Mouse (Mus musculus) limb, embryonic 11.5 days (tissue): ENCODE measurements around the gene Trmt10a. TPM values are rescaled to one million over a fixed set of nuclear protein-coding genes. Genes with fewer than 3 reads are reported as not detected.

ENCODE experiments used
- ATAC-seq: fragments of 200-750 bp; cut with Nextera tagmentation; 2 replicates; pipeline ENCODE4 v1.8.0; 2017; ENCODE audit warnings: low read depth; ENCODE audit not compliant: insufficient number of reproducible peaks, low FRiP score, low TSS enrichment
- DNase-seq: peaks from one replicate; pipeline ENCODE4 v3.0.0-alpha.2; 2015; ENCODE audit warnings: low spot score
- H3K27ac ChIP-seq: fragments of 300-500 bp; sonication (generic); replicated peaks from 2 replicates; pipeline ENCODE4 v1.5.1; 2014; ENCODE audit warnings: low read depth, mild to moderate bottlenecking, low read length
- H3K27me3 ChIP-seq: fragments of 300-500 bp; sonication (generic); 2 replicates; pipeline ENCODE4 v1.6.1; 2014; ENCODE audit warnings: mild to moderate bottlenecking, low read length, mixed read lengths; ENCODE audit not compliant: control insufficient read depth, insufficient read depth
- H3K36me3 ChIP-seq: fragments of 300-500 bp; sonication (generic); 2 replicates; pipeline ENCODE4 v1.6.1; 2014; ENCODE audit warnings: mild to moderate bottlenecking, low read length, moderate library complexity, mixed read lengths; ENCODE audit not compliant: control insufficient read depth, insufficient read depth
- H3K4me1 ChIP-seq: fragments of 300-500 bp; sonication (generic); 2 replicates; pipeline ENCODE4 v1.6.1; 2014; ENCODE audit warnings: low read length, mixed read lengths; ENCODE audit not compliant: control insufficient read depth, insufficient read depth
- H3K4me2 ChIP-seq: fragments of 300-500 bp; sonication (generic); 2 replicates; pipeline ENCODE4 v1.6.1; 2014; ENCODE audit warnings: low read depth, mild to moderate bottlenecking, moderate library complexity; ENCODE audit not compliant: severe bottlenecking
- H3K4me3 ChIP-seq: fragments of 300-500 bp; sonication (generic); 2 replicates; pipeline ENCODE4 v1.5.1; 2014; ENCODE audit warnings: low read depth, low read length
- H3K9ac ChIP-seq: fragments of 300-500 bp; sonication (generic); 2 replicates; pipeline ENCODE4 v1.6.1; 2014; ENCODE audit warnings: mild to moderate bottlenecking, low read length
- H3K9me3 ChIP-seq: fragments of 300-500 bp; sonication (generic); 2 replicates; pipeline ENCODE4 v1.6.1; 2016; ENCODE audit warnings: low read length; ENCODE audit not compliant: control insufficient read depth
- WGBS: fragments of 180-500 bp; shearing (Covaris S2); extraction: QIAGEN DNeasy Blood & Tissue Kit; methylation state at CpG from one replicate; pipeline ENCODE4 v1.1.7; 2014; 5-methylcytosine and 5-hydroxymethylcytosine counted together
- polyA plus RNA-seq: library from polyadenylated mRNA; unstranded; fragments of >200 nt; fragmentation: Nextera tagmentation; extraction: Ambion mirVana; gene quantifications from 2 replicates; pipeline ENCODE4 v1.2.1, GENCODE M21; 2014

Gene Trmt10a
- polyA plus RNA-seq, 1 experiment from 2014 or later = 18.0 TPM

- Histone ChIP-seq H3K9ac (no peak overlapping the region), H3K4me1 (no peaks in the 10 kb centered on the region), H3K27ac (no peak overlapping the region), H3K9me3 (no peaks in the 10 kb centered on the region), H3K27me3 (no peaks in the 10 kb centered on the region), H3K4me2 (no peak overlapping the region), H3K4me3 (no peak overlapping the region), H3K36me3 (no peaks in the 10 kb centered on the region)
- WGBS = 95% methylated on average over 10 of the region's 10 CpGs
- DNase-seq = no peak
- no peak for ATAC-seq
Measured at GRCm38 (mm10) chr3:138106887-138107286, 36.4 kb upstream of the Trmt10a start.

- Histone ChIP-seq H3K36me3 (no peaks in the 10 kb centered on the region), H3K27me3 (no peaks in the 10 kb centered on the region), H3K4me1 (no peaks in the 10 kb centered on the region), H3K4me2 (no peak overlapping the region), H3K27ac (no peak overlapping the region), H3K9me3 (no peaks in the 10 kb centered on the region), H3K4me3 (no peak overlapping the region), H3K9ac (no peak overlapping the region)
- WGBS = 91% methylated on average over 19 of the region's 19 CpGs
- ATAC-seq (peak; percentile 60; the same call in 1 of the 2 replicates), DNase-seq (no peak)
Measured at GRCm38 (mm10) chr3:138110910-138111782, 32.1 kb upstream of the Trmt10a start.

GRCm38 (mm10) chr3:138114106-138114505 lies 29.1 kb upstream of the Trmt10a start:
- Histone ChIP-seq H3K4me2 (no peak overlapping the region), H3K36me3 (no peaks in the 10 kb centered on the region), H3K4me1 (no peaks in the 10 kb centered on the region), H3K4me3 (no peak overlapping the region), H3K9me3 (no peaks in the 10 kb centered on the region), H3K9ac (no peak overlapping the region), H3K27me3 (no peaks in the 10 kb centered on the region), H3K27ac (no peak overlapping the region)
- 88% methylated on average over 17 of the region's 17 CpGs for WGBS
- ATAC-seq = no peak
- DNase-seq = no peak

- Histone ChIP-seq H3K9ac (no peak overlapping the region), H3K36me3 (no peaks in the 10 kb centered on the region), H3K27ac (no peak overlapping the region), H3K4me2 (no peak overlapping the region), H3K4me3 (no peak overlapping the region), H3K4me1 (no peaks in the 10 kb centered on the region), H3K9me3 (no peaks in the 10 kb centered on the region), H3K27me3 (no peaks in the 10 kb centered on the region)
- no peak for ATAC-seq
- 93% methylated on average over 4 of the region's 4 CpGs for WGBS
- no peak for DNase-seq
Measured at GRCm38 (mm10) chr3:138116871-138117270, 26.4 kb upstream of the Trmt10a start.

- Histone ChIP-seq H3K9me3 (no peaks in the 10 kb centered on the region), H3K4me3 (no peak overlapping the region), H3K36me3 (no peaks in the 10 kb centered on the region), H3K4me2 (no peak overlapping the region), H3K27me3 (no peaks in the 10 kb centered on the region), H3K4me1 (no peaks in the 10 kb centered on the region), H3K27ac (no peak overlapping the region), H3K9ac (no peak overlapping the region)
- no peak for DNase-seq
- no peak for ATAC-seq
- WGBS = 81% methylated on average over 6 of the region's 6 CpGs
Measured at GRCm38 (mm10) chr3:138118392-138118791, 24.9 kb upstream of the Trmt10a start.

GRCm38 (mm10) chr3:138118831-138119230 lies 24.4 kb upstream of the Trmt10a start:
- Histone ChIP-seq H3K9ac (no peak overlapping the region), H3K36me3 (no peaks in the 10 kb centered on the region), H3K4me3 (no peak overlapping the region), H3K4me1 (no peaks in the 10 kb centered on the region), H3K27me3 (no peaks in the 10 kb centered on the region), H3K9me3 (no peaks in the 10 kb centered on the region), H3K4me2 (no peak overlapping the region), H3K27ac (no peak overlapping the region)
- WGBS = 76% methylated on average over 14 of the region's 14 CpGs
- DNase-seq (no peak), ATAC-seq (no peak)

GRCm38 (mm10) chr3:138119444-138120105 lies 23.7 kb upstream of the Trmt10a start:
- H3K9ac ChIP-seq = no peak overlapping the region
- no peak overlapping the region for H3K4me3 ChIP-seq
- H3K27ac ChIP-seq = no peak overlapping the region
- no peaks in the 10 kb centered on the region for H3K4me1 ChIP-seq
- no peak overlapping the region for H3K4me2 ChIP-seq
- H3K27me3 ChIP-seq = no peaks in the 10 kb centered on the region
- H3K36me3 ChIP-seq = no peaks in the 10 kb centered on the region
- WGBS = 92% methylated on average over 16 of the region's 16 CpGs
- H3K9me3 ChIP-seq = no peaks in the 10 kb centered on the region
- no peak for DNase-seq
- no peak for ATAC-seq

- WGBS = 95% methylated on average over 2 of the region's 2 CpGs
- no peak overlapping the region for H3K4me3 ChIP-seq
- H3K4me2 ChIP-seq = no peak overlapping the region
- H3K27me3 ChIP-seq = no peaks in the 10 kb centered on the region
- no peak overlapping the region for H3K9ac ChIP-seq
- no peak overlapping the region for H3K27ac ChIP-seq
- DNase-seq (no peak), ATAC-seq (no peak)
- H3K36me3 ChIP-seq = no peaks in the 10 kb centered on the region
- no peaks in the 10 kb centered on the region for H3K9me3 ChIP-seq
- no peaks in the 10 kb centered on the region for H3K4me1 ChIP-seq
Measured at GRCm38 (mm10) chr3:138121461-138121860, 21.8 kb upstream of the Trmt10a start.
